Mouse (Mus musculus) hindlimb bud, embryonic 11.5 days (tissue): Measurements from ENCODE around the gene Dars.

ENCODE experiments used
- DNase-seq: peaks from one replicate; pipeline ENCODE4 v3.0.0-alpha.2; 2012; ENCODE audit warnings: low read depth, low spot score; ENCODE audit errors: extremely low spot score

Dars gene

DNA sequence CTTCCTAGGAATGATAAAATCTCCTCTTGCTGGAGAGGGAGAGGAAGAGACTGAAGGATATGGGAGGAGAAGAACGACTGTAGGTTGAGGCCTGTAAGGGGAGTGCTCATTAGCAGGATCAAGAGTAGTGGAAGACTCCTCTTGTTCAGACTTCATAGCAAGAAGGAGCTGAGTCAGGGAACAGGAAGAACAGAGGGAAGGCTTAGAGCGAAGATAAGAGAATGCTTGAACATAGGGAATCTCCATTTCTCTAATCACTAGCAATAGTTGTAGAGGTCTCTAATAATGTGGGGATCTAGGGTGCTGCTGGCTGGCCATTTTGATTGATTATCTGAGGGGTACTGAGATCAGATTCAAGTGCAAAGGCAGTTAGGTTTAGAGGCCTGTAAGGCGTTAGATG lies 7.8 kb upstream of the Dars start:
- DNase-seq = no peak

GRCm38 (mm10) chr1:128417533-128417888 lies 343 bp upstream of the Dars start:
- no peak for DNase-seq

- no peak for DNase-seq
Observed at GRCm38 (mm10) chr1:128411141-128411540, 6.0 kb downstream of the Dars start.

GRCm38 (mm10) chr1:128406846-128407245 lies 10.3 kb downstream of the Dars start:
- DNase-seq = no peak

- no peak for DNase-seq
Observed at GRCm38 (mm10) chr1:128405675-128406074, 11.5 kb downstream of the Dars start.

- no peak for DNase-seq
Observed at GRCm38 (mm10) chr1:128405041-128405481, 12.1 kb downstream of the Dars start.

- DNase-seq = no peak
Observed at GRCm38 (mm10) chr1:128400926-128401325, 16.2 kb downstream of the Dars start.

DNA sequence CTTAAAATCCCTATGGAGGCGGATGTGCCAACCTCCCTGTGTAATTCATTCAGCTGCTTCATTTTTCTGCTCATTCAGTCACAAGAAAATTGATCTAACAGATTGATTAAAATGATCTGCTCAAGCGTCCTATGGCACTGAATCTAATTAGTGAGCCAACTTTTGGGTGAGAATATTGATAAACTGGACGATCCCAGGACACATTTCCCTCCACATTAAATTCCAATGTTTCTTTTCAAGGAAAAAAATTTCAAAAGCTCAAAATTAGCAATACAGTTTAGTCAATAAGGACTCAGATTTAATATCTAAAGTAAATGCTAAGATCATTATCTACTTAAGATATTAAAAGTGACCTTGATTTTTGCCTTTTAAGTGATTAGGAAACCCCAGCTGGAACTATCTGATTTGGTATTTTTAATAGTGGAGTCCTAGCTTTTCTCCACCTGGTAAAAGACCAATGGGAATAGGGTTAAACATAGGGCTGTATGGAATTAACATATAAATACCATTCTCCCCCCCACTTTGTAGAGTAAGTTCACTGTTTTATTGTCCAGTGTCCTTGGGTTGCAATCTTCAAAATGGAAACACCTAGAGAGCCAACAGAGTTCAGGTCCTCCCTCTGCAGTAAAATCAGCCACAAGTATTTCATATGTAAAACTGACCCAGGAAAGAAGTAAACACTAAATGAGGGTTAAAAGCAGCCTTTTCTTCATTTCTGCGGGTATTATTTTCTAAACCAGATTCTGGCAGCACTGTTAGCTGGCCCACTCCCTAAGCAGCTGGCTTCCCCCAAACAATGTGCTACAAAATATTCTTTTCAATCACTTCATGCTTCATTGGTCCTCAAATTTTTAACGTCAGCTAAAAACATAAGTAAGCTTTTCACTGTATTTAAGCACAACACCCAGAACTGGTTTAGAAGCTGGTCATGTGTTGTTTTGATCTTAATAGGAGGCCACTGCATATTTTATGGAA lies 16.9 kb downstream of the Dars start:
- DNase-seq = no peak

GRCm38 (mm10) chr1:128398738-128399445 lies 18.3 kb downstream of the Dars start:
- DNase-seq = no peak

DNA sequence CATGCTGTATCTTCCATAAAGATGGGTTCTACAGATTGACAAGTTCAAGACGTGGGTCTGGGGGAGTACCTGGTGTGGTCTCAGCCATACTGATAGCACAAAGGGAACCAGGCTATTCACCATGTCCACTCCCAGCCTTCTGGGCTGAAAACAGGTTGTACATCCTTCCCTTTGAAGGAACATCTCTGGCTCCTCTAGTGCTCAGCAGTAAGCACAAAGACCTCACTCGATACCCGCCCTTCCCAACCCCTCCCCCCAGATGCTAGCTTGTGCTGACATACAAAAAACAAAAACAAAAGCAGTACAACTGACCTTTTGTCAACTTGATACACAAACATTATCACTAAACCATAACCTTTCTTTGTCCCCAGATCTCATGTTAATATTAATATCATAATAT lies 22.5 kb downstream of the Dars start:
- no peak for DNase-seq

DNA sequence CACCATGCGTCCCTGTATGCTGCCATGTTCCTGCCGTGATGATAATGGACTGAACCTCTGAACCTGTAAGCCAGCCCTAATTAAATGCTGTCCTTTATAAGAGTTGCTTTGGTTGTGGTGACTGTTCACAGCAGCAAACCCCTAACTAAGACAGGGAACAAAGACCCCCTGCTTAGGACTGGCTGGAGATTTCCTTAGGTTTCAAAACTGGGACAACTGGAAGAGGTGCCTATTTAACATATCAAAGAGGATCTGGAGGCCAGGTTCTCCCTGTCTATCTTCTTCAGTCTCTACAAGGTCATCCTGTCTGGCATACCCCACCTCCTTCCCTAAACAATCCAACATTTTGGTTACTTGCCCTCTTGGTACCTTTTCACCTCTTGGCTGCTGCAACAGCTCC lies 24.8 kb downstream of the Dars start:
- DNase-seq = no peak

DNA sequence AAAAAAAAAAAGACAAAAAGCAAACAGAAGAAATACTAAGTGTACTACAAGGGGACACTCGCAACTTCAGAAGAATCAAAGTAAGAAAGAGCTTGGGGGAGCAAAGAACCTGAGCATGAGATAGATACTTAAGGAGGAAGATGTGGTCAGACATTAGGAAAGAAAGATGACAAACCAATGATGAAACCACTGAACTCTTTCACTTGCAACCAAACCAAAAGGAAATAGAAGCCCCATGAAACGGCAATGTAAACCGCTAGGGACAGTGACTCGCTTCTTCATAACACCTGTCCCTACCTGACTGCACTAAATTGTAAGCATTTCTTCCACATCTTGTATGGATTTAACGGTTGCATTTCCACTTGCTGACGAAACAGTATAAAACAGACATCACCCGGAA lies 30.7 kb downstream of the Dars start:
- no peak for DNase-seq

- DNase-seq = no peak
Observed at GRCm38 (mm10) chr1:128376841-128377240, 40.3 kb downstream of the Dars start.

DNA sequence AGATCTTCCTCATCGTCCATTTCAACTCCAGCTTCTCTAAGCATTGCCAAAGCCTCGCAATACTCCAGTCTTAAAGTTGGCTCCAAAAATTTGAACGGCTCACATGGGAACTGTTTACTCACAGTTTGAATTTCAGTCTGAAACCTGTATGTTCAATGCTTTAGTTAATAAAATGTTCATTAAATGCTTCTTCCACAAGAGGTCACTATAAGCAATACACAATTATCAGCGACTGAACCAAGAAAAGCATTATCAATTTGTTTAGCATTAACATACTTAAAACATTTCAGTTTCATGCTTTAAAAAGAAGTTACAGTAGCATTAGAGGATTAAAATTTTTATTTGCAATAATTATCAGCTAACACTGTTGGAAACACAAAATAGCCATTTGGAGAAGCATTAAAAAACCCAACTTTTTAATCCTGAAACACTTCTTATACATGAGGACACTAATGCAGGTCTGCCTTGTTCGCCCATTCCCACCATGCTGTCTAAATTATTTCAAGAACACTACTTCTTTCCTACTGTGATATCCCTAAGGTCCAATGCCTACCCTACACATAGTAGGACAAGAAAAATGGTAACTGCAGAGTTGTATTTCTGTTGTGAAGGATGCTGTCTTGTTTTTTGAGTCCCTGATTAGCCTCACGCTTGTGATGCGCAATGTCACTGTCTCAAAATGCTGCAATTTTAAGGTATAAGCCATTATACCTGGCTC lies 44.9 kb downstream of the Dars start:
- no peak for DNase-seq

- DNase-seq = no peak
Observed at GRCm38 (mm10) chr1:128368732-128369441, 48.3 kb downstream of the Dars start.

DNA sequence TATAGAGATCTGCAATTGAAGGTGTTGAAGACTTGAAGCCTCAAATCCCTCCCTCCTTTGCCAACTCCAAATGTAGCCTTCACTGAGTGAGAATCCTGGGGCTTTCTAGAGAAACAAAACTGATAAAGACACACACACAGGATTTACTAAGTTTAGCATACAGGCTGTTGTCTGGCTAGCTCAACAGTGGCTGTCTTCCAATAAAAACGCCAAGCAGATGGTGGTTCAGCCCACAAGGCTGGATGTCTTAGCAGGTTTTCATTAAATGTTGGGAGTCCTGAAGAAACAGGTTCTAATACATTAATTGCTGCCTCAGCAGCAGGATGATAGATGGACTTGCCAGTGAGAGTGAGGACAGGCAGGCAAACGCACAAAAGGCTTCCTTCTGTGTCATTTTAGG lies 56.6 kb downstream of the Dars start:
- no peak for DNase-seq

DNA sequence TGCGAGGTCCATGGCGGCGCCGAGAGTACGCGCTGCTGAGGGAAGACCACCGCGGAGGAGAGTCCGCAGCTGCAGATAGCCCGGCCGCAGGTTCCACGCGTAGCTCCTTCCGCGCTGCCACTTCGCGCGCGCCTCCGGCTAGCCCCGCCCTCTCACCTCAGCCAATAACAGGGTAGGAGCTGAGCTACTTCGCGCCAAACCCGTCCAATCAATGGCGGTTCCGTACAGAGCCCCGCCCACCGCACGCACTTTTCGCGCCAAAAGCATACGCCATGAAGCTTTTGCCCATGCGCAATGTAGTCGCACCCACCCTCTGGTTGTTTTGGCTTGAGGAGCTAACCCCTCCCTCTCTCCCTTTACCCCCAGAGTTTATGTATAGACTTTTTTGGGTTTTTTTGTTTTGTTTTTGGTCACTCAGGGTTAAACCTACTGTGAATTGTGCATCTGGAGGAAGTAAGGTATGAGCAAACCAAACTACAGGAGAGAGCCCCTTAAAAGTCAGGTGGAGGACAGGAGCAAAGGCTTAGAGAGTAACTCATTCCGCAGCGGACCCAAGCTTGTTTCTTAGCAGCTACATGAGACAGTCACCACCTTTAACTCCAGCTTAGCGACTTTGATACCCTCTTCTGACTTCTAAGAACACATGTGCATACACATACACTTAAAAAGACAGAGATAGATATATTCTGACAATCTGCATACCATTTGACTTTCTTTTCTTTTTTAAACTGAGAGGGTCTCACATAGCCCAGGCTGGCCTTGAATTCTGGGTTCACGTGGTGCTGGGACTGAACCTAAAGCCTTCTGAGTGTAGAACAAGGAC lies 57.4 kb downstream of the Dars start, which contains the start of gene Mcm6:
Gene Mcm6 (minus strand): TSS at position 111 of the 823 bp plus-strand sequence.
- DNase-seq = peak; percentile 76

GRCm38 (mm10) chr1:128358916-128359553 lies 58.1 kb downstream of the Dars start:
- DNase-seq = no peak

DNA sequence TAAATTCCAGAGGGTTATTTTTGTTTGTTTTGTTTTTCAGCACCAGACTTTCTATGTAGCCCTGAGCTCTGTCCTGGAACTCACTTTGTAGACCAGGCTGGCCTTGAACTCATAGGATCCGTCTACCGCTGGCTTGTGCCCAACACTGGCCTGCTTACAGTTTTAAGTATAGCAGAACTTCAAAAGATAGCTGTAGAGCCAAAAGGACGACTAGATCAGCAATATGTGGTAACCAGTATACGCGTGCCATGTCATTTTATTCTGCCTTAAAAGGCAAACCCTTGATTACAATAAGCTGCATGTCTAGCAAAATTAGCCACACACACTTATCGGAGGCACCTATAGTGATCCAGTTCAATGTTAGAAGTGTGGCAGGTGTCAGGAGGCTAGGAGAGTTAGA lies 58.9 kb downstream of the Dars start:
- DNase-seq = no peak
